Mouse (Mus musculus): ENCODE measurements around the gene Tuba1b. TPM values are rescaled to one million over a fixed set of nuclear protein-coding genes. Genes with fewer than 3 reads are reported as not detected.

Tuba1b gene
- 2,366 and 2,605 TPM in 2 replicates for polyA plus RNA-seq (2014; fragmentation: Nextera tagmentation; extraction: Ambion mirVana)

DNA sequence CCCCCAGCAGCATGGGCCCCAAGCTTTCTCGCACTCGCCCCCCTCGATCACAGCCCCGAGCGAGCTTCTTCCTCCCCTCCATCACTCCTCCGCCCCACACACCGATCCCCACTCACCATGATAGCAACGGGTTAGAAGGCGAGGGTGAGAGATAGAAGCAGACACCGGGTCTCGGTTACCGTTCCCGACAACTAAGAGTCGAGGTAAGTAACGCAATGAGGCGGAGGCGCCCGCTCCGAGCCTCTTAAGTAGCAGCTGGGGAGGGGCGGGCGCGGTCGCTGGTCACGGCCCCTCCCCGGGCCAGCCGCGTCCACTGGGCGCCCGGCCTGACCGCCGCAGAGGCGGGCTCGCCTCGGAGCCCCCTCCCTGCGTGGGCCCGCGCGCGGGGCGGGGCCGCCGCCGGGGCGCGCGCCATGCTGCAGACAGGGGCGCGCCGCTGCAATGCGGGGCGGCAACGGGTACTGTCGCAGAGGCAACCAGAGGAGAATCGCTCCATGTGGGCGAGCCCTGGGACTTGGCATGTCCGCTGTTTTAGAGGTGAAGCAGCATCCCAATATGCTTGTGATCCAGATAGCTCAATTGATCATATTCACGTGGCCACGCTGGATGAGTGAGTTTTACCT is at the start of gene Tuba1b:
Gene Tuba1b (minus strand): TSS at position 349 of the 623 bp plus-strand sequence.
- H3K27ac ChIP-seq (ENCODE audit: low read depth, low read length): peak within 1 kb of the TSS; percentile 96
- H3K9me3 ChIP-seq (ENCODE audit: control insufficient read depth, low read length): no peaks in the 10 kb centered on the region
- peak; percentile 95 for DNase-seq (ENCODE audit: low spot score)
- H3K4me1 ChIP-seq (replicated peaks; ENCODE audit: control insufficient read depth, insufficient read depth, low read length): peaks cover 10% of the 10 kb centered on the region; the same call in 1 of the 2 replicates
- no peaks in the 10 kb centered on the region; the same call in 1 of the 2 replicates for H3K36me3 ChIP-seq (ENCODE audit: control insufficient read depth, insufficient read depth, low read length)
- WGBS: under 1% methylated on average over 41 of the region's 58 CpGs
- peak within 1 kb of the TSS; percentile 78 for H3K4me3 ChIP-seq (ENCODE audit: low read depth, low read length)
- peak within 1 kb of the TSS; percentile 96 for H3K9ac ChIP-seq (ENCODE audit: low read length)
- peak; percentile 93 for ATAC-seq (replicated peaks; ENCODE audit: low FRiP score)
- no peaks in the 10 kb centered on the region for H3K27me3 ChIP-seq (ENCODE audit: control insufficient read depth, insufficient read depth, low read length)
- H3K4me2 ChIP-seq (ENCODE audit: low read depth, low read length, severe bottlenecking): peak within 1 kb of the TSS; percentile 98

GRCm38 (mm10) chr15:98983431-98984081 is 49.2 kb upstream of the Tuba1b start:
- H3K4me1 ChIP-seq (replicated peaks; ENCODE audit: control insufficient read depth, insufficient read depth, low read length): peaks cover 37% of the 10 kb centered on the region
- H3K36me3 ChIP-seq (ENCODE audit: control insufficient read depth, insufficient read depth, low read length): no peaks in the 10 kb centered on the region
- H3K4me3 ChIP-seq (ENCODE audit: low read depth, low read length): peak overlapping the region; percentile 9
- DNase-seq (ENCODE audit: low spot score) (peak; percentile 74), ATAC-seq (replicated peaks; ENCODE audit: low FRiP score) (peak; percentile 45)
- H3K27ac ChIP-seq (ENCODE audit: low read depth, low read length): peak overlapping the region; percentile 80
- H3K9me3 ChIP-seq (ENCODE audit: control insufficient read depth, low read length): no peaks in the 10 kb centered on the region
- peak overlapping the region; percentile 24; the same call in 1 of the 2 replicates for H3K4me2 ChIP-seq (ENCODE audit: low read depth, low read length, severe bottlenecking)
- H3K9ac ChIP-seq (ENCODE audit: low read length): peak overlapping the region; percentile 55
- H3K27me3 ChIP-seq (ENCODE audit: control insufficient read depth, insufficient read depth, low read length): no peaks in the 10 kb centered on the region
- 23% methylated on average over 16 of the region's 16 CpGs for WGBS

DNA sequence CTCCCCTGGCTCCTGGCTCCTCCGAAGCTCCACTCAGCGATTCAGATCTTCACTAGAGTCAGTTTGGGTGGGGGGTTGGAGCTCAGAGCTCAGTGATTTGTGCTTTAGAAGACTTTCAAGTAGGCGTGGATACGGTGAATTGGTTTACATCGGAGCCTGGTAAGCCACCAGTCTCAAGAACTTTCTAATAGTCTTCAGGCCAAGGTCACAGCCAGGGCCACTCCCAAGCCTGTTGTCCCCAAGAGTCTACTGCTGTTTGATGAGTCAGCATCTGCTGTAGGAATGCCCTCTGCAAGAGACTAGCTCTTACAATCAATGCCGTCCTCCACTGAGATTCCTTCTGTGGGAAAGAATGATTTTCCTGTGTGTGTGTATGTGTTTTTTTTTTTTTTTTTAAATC is 47.7 kb upstream of the Tuba1b start:
- no peak for DNase-seq (ENCODE audit: low spot score)
- Histone ChIP-seq H3K4me1 (replicated peaks; ENCODE audit: control insufficient read depth, insufficient read depth, low read length) (peaks cover 37% of the 10 kb centered on the region), H3K4me2 (ENCODE audit: low read depth, low read length, severe bottlenecking) (no peak overlapping the region), H3K27me3 (ENCODE audit: control insufficient read depth, insufficient read depth, low read length) (no peaks in the 10 kb centered on the region), H3K9me3 (ENCODE audit: control insufficient read depth, low read length) (no peaks in the 10 kb centered on the region), H3K27ac (ENCODE audit: low read depth, low read length) (no peak overlapping the region), H3K9ac (ENCODE audit: low read length) (no peak overlapping the region), H3K4me3 (ENCODE audit: low read depth, low read length) (no peak overlapping the region), H3K36me3 (ENCODE audit: control insufficient read depth, insufficient read depth, low read length) (no peaks in the 10 kb centered on the region)
- WGBS: 81% methylated on average over 6 of the region's 6 CpGs
- no peak for ATAC-seq (replicated peaks; ENCODE audit: low FRiP score)

DNA sequence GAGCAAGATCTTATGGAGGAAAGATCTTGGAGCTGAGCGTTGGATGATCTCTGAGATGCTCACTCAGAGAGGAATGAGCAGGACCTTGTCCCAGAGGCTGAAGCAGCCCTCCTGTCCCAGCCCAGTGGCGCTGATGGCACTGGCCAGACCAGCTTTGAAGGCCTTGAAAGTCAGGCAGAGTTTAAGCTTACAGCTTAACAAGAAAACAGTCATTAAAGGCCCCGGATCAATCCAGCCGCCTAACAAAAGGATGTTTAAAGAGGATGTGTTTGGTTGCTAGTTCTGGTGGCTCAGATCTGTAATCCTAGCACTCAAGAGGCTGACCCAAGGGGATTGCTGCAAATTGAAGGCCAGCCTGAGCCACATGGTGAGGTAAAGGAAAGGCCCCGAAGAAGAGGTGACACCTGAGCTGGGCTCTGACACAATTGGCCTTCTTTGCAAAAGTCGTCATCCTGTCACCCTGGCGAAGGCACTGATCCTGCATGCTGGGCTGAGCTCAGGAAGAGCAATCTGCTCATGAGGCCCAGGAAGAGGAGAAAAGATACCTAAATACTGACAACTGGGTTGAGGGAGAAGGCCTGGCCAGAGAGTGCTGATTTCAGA is 45.7 kb upstream of the Tuba1b start:
- no peak overlapping the region for H3K4me3 ChIP-seq (ENCODE audit: low read depth, low read length)
- H3K36me3 ChIP-seq (ENCODE audit: control insufficient read depth, insufficient read depth, low read length): no peaks in the 10 kb centered on the region
- no peak overlapping the region for H3K9ac ChIP-seq (ENCODE audit: low read length)
- WGBS: 23% methylated on average over 7 of the region's 7 CpGs
- H3K27me3 ChIP-seq (ENCODE audit: control insufficient read depth, insufficient read depth, low read length): no peaks in the 10 kb centered on the region
- H3K9me3 ChIP-seq (ENCODE audit: control insufficient read depth, low read length): no peaks in the 10 kb centered on the region
- ATAC-seq (replicated peaks; ENCODE audit: low FRiP score): no peak
- H3K4me2 ChIP-seq (ENCODE audit: low read depth, low read length, severe bottlenecking): no peak overlapping the region
- no peak for DNase-seq (ENCODE audit: low spot score)
- H3K27ac ChIP-seq (ENCODE audit: low read depth, low read length): no peak overlapping the region
- peaks cover 29% of the 10 kb centered on the region for H3K4me1 ChIP-seq (replicated peaks; ENCODE audit: control insufficient read depth, insufficient read depth, low read length)

DNA sequence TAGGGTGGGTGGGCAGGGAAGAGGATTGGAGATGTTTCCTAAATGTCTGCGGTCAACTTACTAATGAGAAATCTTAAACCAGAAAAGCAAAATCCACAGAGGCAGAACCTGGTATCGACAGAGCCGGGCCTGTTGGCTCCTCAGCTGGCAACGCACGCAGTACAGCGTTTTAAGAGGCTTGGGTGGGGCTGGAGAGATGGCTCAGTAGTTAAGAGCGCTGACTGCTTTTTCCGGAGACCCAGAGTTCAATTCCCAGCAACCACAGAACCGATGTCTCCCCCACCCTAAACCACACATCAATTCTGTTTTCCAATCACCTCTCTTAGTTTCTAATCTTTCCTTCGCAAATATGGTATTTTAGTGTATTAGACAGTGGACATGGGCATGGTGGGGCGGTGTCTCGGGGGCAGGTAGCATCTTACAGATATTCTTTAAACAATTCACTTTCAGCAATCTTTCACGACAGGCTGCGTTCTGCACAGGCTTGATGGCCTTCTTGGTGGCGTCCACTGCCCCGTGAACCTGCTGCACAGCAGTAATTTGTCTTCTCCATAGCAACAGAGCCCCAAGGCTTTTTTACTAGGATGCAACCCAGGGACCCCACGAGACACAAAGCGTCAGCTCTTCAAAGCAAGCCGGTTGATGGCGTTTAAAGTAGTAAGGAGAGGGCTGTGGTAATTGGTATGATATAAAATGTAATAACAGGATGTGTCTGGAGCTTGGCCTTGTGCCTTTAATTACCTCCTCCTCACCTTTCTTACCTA is 44.2 kb upstream of the Tuba1b start:
- 57% methylated on average over 20 of the region's 20 CpGs for WGBS
- DNase-seq (ENCODE audit: low spot score) (no peak), ATAC-seq (replicated peaks; ENCODE audit: low FRiP score) (no peak)
- Histone ChIP-seq H3K27ac (ENCODE audit: low read depth, low read length) (peak overlapping the region; percentile 79), H3K4me2 (ENCODE audit: low read depth, low read length, severe bottlenecking) (peak overlapping the region; percentile 11; the same call in 1 of the 2 replicates), H3K27me3 (ENCODE audit: control insufficient read depth, insufficient read depth, low read length) (no peaks in the 10 kb centered on the region), H3K4me3 (ENCODE audit: low read depth, low read length) (no peak overlapping the region), H3K9me3 (ENCODE audit: control insufficient read depth, low read length) (no peaks in the 10 kb centered on the region), H3K9ac (ENCODE audit: low read length) (no peak overlapping the region), H3K4me1 (replicated peaks; ENCODE audit: control insufficient read depth, insufficient read depth, low read length) (peaks cover 24% of the 10 kb centered on the region), H3K36me3 (ENCODE audit: control insufficient read depth, insufficient read depth, low read length) (no peaks in the 10 kb centered on the region)

DNA sequence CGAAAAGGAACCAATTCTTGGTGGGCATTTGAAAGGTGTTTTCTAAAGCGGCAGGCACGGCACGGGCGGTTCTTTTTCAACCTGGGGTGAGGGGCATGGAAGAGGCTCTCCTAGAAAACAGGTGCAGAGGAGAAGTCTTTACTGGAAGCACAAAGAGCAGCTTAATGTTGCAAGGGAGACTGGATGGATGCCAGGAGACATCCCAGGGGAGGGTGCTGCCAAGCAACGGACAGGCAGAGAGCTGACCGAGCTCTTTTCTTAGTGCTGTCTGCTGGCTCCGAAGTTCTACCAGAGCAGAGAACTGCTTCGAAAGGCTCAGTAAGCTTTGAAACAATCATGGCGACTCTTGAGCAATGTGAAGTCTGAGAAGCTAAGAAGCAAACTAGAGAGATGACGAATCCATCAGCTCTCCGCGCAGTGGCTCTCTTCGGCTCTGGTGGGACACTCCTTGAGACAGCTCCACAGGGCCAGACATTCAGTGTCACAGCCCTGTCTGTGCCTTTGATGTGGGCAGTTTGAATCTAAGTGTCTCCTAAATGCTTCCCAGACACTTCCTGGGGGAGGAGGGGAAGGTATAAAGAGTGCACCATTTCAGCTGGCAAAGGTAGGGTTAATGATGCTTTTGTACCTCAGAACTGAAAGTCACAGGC is 43.5 kb upstream of the Tuba1b start:
- ATAC-seq (replicated peaks; ENCODE audit: low FRiP score): no peak
- H3K4me2 ChIP-seq (ENCODE audit: low read depth, low read length, severe bottlenecking): 0 out of 2 replicates have a peak overlapping the region, but pooled peaks have one; percentile 12

DNA sequence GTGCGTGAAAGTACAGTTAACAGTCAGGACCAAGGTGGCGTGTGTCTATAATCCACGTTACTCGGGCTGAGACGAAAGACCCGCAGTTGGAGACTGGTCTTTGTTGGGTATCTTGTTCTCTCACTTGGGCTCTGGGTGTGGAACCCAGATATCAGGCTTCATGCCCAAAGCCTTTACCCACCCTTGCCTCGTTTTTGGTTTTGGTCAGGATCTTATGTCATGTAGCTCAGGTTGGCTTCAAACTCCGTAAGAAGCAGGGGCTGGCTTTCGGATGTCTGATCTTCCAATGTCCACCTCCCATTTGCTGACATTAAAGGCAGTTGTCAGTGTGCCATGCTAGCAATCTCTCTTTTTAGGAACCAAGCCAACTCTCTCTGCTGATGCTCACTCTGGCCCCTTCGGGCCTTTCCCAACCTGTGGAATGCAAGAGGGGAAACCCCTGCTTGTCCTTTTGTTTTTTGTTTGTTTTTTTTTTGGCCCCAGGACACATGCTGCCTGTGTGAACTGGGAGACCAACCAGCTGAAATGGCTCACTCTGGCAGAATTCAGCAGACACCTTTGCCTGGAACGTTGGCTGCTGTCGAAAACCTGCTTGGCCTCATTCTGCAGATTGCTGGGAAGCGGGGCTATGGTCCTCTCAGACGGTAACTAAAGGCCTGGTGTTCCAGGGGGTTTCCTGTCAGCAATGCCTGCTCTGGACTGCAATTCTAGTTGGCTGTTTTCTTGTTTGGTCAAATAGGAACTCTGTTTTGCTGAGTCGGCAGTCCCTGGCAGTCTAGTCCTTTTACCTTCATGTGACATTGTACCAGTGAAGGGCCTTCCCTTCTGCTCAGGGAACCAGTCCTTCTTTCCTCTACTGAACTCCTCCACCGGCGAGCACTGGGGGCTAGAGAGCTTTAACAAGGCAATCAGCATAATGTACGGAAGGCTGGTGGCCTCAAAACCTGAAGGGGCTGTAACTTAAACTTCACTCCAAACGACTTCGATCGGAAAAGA is 42.7 kb upstream of the Tuba1b start:
- H3K27me3 ChIP-seq (ENCODE audit: control insufficient read depth, insufficient read depth, low read length): no peaks in the 10 kb centered on the region
- no peak for DNase-seq (ENCODE audit: low spot score)
- H3K4me2 ChIP-seq (ENCODE audit: low read depth, low read length, severe bottlenecking): no peak overlapping the region
- ATAC-seq (replicated peaks; ENCODE audit: low FRiP score): no peak
- peak overlapping the region; percentile 29 for H3K9ac ChIP-seq (ENCODE audit: low read length)
- WGBS: 76% methylated on average over 21 of the region's 21 CpGs
- H3K36me3 ChIP-seq (ENCODE audit: control insufficient read depth, insufficient read depth, low read length): no peaks in the 10 kb centered on the region
- H3K9me3 ChIP-seq (ENCODE audit: control insufficient read depth, low read length): no peaks in the 10 kb centered on the region
- peak overlapping the region; percentile 79 for H3K27ac ChIP-seq (ENCODE audit: low read depth, low read length)
- H3K4me1 ChIP-seq (replicated peaks; ENCODE audit: control insufficient read depth, insufficient read depth, low read length): peaks cover 23% of the 10 kb centered on the region
- no peak overlapping the region for H3K4me3 ChIP-seq (ENCODE audit: low read depth, low read length)

More for the DNA sequence above, 43.5 kb upstream of the Tuba1b start:
- Histone ChIP-seq H3K9me3 (ENCODE audit: control insufficient read depth, low read length) (no peaks in the 10 kb centered on the region), H3K27me3 (ENCODE audit: control insufficient read depth, insufficient read depth, low read length) (no peaks in the 10 kb centered on the region), H3K27ac (ENCODE audit: low read depth, low read length) (peak overlapping the region; percentile 79), H3K36me3 (ENCODE audit: control insufficient read depth, insufficient read depth, low read length) (no peaks in the 10 kb centered on the region), H3K4me3 (ENCODE audit: low read depth, low read length) (no peak overlapping the region), H3K4me1 (replicated peaks; ENCODE audit: control insufficient read depth, insufficient read depth, low read length) (peaks cover 26% of the 10 kb centered on the region), H3K9ac (ENCODE audit: low read length) (peak overlapping the region; percentile 27)
- no peak for DNase-seq (ENCODE audit: low spot score)
- WGBS: 66% methylated on average over 14 of the region's 14 CpGs

Data from forebrain, embryonic 11.5 days (tissue).